Mouse (Mus musculus) forebrain, embryonic 10.5 days (tissue): Measurements from ENCODE around the gene Fam129c. TPM values are rescaled to one million over a fixed set of nuclear protein-coding genes. Genes with fewer than 3 reads are reported as not detected.

Experiments used
- DNase-seq: peaks from one replicate; pipeline ENCODE4 v3.0.0-alpha.2; 2017; ENCODE audit warnings: low spot score; ENCODE audit errors: extremely low spot score
- H3K27ac ChIP-seq: fragments of 300-500 bp; sonication (generic); 2 replicates; pipeline ENCODE4 v1.5.1; 2016; ENCODE audit warnings: mild to moderate bottlenecking
- H3K27me3 ChIP-seq: fragments of 300-500 bp; sonication (generic); 2 replicates; pipeline ENCODE4 v1.6.1; 2016; ENCODE audit warnings: mild to moderate bottlenecking; ENCODE audit not compliant: poor library complexity, severe bottlenecking
- H3K36me3 ChIP-seq: fragments of 300-500 bp; sonication (generic); replicated peaks from 2 replicates; pipeline ENCODE4 v1.6.1; 2016; ENCODE audit warnings: mild to moderate bottlenecking, moderate library complexity
- H3K4me1 ChIP-seq: fragments of 300-500 bp; sonication (generic); 2 replicates; pipeline ENCODE4 v1.6.1; 2016
- H3K4me3 ChIP-seq: fragments of 300-500 bp; sonication (generic); 2 replicates; pipeline ENCODE4 v1.5.1; 2016; ENCODE audit warnings: mild to moderate bottlenecking, moderate library complexity
- H3K9me3 ChIP-seq: fragments of 300-500 bp; sonication (generic); 2 replicates; pipeline ENCODE4 v1.6.1; 2016; ENCODE audit warnings: mild to moderate bottlenecking, moderate library complexity
- WGBS: fragments of 180-500 bp; shearing (Covaris S2); methylation state at CpG from one replicate; pipeline ENCODE4 v1.1.7; 2016; 5-methylcytosine and 5-hydroxymethylcytosine counted together
- polyA plus RNA-seq: library from polyadenylated mRNA; unstranded; fragments of >200 nt; fragmentation: Nextera tagmentation; extraction: Ambion mirVana; gene quantifications from 2 replicates; pipeline ENCODE4 v1.2.1, GENCODE M21; 2016

Fam129c gene
- polyA plus RNA-seq, 1 experiment from 2014 or later, result 4.1 TPM

DNA sequence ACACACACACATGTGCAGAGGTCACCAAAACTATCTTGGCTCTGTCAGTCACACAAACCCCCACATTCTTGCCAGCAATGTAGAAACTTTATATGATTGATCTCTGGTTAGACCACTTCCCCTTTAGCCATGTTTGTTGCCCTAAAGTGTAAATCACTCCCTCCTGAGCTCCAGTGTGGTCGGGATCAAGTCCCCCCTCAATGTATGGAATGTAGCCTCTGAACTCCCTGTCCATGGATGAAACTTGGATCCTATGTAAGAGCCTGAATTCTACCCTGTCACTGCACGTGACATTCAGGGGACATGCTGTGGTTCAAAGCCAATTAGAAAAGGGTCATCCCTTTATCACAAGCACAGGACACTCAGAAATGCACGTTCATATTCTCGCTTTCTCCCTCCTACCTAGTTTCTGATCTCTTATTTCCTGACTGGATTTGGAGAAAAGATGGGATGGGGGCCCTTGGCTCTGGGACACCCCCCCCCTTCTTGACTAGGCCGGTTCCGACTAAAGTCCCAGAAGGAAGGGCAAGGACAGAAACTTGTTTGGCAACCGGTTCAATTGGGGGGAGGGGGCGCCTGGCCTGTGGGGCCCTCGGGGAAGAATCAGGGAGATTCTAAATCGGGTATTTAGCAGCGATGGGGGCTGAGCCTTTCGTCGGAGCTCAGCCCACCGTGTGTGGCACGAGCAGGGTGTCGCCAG lies 31.1 kb downstream of the Fam129c start:
- Histone ChIP-seq H3K27ac (peak overlapping the region; percentile 85), H3K36me3 (peaks cover 30% of the 10 kb centered on the region), H3K4me3 (peak overlapping the region; percentile 65), H3K9me3 (peaks cover 15% of the 10 kb centered on the region), H3K27me3 (peaks cover 54% of the 10 kb centered on the region), H3K4me1 (peaks cover 42% of the 10 kb centered on the region)
- 8% methylated on average over 16 of the region's 16 CpGs for WGBS
- no peak for DNase-seq

DNA sequence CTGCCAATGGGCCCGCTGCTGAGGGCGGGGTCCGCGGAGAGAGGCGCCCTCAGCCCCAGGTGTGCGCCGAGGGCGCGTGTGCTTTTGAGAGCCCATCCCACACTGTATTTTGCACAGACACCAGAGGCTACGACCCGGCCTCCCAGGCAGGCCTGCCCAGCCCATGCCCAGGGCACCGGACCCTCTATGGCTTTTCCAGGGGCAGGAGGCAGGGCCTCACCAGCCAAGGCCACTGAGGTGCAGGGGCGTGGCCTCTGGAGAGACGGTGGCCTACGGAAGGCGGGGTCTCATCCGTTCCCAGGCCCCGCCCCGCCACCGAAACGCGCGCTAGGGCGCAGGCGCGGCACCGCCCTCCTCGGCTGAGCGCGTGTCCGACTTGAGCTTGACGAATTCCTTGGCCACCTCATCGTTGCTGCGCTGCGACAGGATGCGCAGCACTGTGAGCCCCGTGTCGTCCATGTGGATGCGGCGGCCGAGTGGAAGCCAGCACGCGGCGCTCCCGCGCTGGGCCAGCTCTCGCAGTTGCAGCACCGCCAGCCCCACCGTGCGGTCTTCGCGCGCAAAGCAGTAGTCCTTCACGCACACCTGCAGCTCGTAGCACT lies 31.7 kb downstream of the Fam129c start:
- WGBS, result under 1% methylated on average over 55 of the region's 55 CpGs
- Histone ChIP-seq H3K4me3 (peak overlapping the region; percentile 65), H3K36me3 (peaks cover 23% of the 10 kb centered on the region), H3K27ac (peak overlapping the region; percentile 85), H3K4me1 (peaks cover 49% of the 10 kb centered on the region), H3K27me3 (peaks cover 61% of the 10 kb centered on the region), H3K9me3 (peaks cover 18% of the 10 kb centered on the region)
- peak; percentile 93 for DNase-seq

DNA sequence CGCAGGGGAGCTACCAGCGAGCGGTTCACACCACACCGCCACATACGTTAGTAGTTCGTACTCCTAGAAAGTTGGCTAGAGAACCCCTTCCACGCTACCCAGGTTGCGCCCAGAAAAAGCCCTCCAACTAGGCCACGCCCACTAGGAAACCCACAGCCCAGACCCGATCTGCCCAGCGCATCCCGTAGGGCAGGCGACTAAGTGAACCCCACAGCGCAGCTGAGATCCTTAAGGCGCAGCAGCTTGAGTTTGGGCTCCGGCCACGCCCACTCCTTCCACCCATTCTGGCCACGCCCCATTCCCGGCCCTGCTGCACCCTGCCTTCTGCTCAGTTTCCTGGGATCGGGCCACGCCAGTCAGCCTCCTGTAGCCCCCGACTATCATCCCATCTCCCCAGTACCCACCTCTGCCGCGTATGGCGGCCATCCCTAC lies 32.3 kb downstream of the Fam129c start:
- peaks cover 55% of the 10 kb centered on the region for H3K4me1 ChIP-seq
- peaks cover 18% of the 10 kb centered on the region for H3K9me3 ChIP-seq
- H3K27me3 ChIP-seq, result peaks cover 67% of the 10 kb centered on the region
- peak overlapping the region; percentile 65 for H3K4me3 ChIP-seq
- WGBS, result 2% methylated on average over 25 of the region's 25 CpGs
- H3K27ac ChIP-seq, result peak overlapping the region; percentile 85
- DNase-seq, result peak; percentile 41
- H3K36me3 ChIP-seq, result peaks cover 17% of the 10 kb centered on the region

DNA sequence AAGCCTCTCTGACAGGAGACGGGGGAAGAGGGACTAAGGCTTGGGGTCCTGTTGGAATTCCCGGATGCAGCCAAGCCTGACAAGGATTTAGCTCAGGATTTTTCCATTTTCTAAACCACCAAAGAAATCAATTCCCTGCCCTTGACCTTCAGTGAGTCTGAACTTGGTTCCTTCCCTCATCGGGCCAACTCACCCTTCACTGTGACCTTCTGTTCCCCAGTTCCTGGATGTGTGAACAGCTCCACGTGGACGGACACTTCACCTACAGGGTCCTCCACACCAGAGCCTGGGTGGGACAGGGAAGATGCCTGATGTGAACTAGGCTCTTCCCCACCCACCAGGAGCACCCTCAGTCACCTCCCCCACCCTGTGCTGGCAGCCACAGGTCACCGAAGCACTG lies 33.3 kb downstream of the Fam129c start:
- Histone ChIP-seq H3K4me1 (peaks cover 55% of the 10 kb centered on the region), H3K9me3 (peaks cover 18% of the 10 kb centered on the region), H3K36me3 (peaks cover 8% of the 10 kb centered on the region), H3K27ac (no peak overlapping the region), H3K27me3 (peaks cover 77% of the 10 kb centered on the region), H3K4me3 (no peak overlapping the region)
- DNase-seq, result no peak
- 90% methylated on average over 6 of the region's 6 CpGs for WGBS

DNA sequence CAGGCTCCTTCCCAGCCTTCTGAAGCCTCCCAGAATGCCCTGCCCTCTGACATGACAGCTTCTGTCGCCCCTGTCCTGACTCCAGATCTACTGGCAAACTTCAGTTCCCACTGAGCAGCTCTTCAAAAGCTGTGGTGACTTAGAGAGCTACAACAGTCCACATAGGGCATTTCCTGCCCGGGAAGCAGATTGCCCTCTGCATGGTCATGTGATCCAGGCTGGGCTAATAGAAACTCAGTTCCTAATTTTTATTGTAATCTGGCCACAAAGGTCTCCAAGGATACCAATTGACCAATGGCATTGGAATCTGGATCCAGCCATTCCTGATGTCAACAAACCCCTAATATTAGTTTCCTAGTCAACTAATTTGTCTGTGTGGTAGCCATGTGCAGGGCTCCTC lies 34.4 kb downstream of the Fam129c start:
- peaks cover 55% of the 10 kb centered on the region for H3K4me1 ChIP-seq
- no peak for DNase-seq
- 60% methylated on average over 2 of the region's 2 CpGs for WGBS
- no peak overlapping the region for H3K27ac ChIP-seq
- peaks cover 18% of the 10 kb centered on the region for H3K9me3 ChIP-seq
- peaks cover 3% of the 10 kb centered on the region; the same call in 1 of the 2 replicates for H3K36me3 ChIP-seq
- H3K4me3 ChIP-seq, result no peak overlapping the region
- peaks cover 87% of the 10 kb centered on the region for H3K27me3 ChIP-seq

DNA sequence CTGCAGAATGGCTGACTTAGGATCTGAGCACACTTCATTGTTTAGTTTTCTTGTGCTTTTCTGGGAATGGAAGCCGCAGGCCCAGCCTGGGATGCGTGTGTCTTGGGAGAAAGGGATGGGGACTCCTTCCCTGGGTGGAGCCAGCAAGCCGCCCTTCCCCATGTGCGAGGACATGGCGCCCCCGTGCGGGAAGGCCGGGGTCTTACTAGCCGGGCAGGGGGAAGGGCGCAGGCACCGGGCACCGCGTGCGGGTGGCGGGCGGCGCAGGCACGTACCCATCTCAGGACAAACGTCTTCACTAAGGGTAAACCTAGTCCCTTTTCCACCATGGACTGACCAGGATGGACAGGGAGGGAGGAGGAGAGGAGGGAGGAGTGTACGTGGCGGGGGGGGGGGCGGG lies 35.7 kb downstream of the Fam129c start:
- Histone ChIP-seq H3K36me3 (peaks cover 3% of the 10 kb centered on the region; the same call in 1 of the 2 replicates), H3K4me1 (peaks cover 43% of the 10 kb centered on the region), H3K27me3 (peaks cover 87% of the 10 kb centered on the region), H3K4me3 (peak overlapping the region; percentile 34), H3K9me3 (peaks cover 18% of the 10 kb centered on the region), H3K27ac (no peak overlapping the region)
- DNase-seq, result no peak
- WGBS, result 5% methylated on average over 19 of the region's 22 CpGs

DNA sequence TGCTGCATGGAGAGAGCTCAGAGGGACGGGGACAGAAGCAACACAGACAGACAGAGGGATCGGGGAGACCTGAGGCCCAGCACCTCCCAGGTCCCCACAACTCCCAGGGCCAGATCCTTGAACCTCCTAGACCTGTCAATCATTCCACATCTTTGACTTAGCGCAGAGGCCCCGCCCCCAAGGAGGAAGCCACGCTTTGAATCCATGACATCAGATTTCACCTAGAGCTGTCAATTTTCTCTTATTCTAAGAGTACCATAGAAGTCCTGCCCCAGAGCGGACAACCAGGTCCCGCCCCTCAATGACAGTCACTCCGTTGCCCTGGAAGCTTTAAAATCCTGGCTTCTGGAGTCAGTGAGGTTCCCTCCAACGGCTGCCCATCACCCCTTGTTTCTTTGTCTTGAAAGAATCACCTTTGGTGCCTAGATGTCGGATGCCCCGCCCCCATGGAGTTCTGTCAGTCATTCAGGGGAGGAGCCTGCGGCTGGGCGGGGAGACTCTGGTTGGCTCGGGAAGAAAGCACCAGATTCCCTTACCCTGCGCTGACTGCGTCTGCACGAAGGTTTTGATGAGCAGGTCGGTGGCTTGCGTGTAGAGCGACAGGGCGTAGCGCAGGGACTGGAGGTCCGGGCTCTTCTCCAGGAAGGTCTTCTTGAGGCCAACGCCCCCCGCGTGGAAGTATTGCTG lies 36.7 kb downstream of the Fam129c start:
- H3K27ac ChIP-seq, result peak overlapping the region; percentile 51; the same call in 1 of the 2 replicates
- peaks cover 87% of the 10 kb centered on the region for H3K27me3 ChIP-seq
- H3K4me3 ChIP-seq, result peak overlapping the region; percentile 34

DNA sequence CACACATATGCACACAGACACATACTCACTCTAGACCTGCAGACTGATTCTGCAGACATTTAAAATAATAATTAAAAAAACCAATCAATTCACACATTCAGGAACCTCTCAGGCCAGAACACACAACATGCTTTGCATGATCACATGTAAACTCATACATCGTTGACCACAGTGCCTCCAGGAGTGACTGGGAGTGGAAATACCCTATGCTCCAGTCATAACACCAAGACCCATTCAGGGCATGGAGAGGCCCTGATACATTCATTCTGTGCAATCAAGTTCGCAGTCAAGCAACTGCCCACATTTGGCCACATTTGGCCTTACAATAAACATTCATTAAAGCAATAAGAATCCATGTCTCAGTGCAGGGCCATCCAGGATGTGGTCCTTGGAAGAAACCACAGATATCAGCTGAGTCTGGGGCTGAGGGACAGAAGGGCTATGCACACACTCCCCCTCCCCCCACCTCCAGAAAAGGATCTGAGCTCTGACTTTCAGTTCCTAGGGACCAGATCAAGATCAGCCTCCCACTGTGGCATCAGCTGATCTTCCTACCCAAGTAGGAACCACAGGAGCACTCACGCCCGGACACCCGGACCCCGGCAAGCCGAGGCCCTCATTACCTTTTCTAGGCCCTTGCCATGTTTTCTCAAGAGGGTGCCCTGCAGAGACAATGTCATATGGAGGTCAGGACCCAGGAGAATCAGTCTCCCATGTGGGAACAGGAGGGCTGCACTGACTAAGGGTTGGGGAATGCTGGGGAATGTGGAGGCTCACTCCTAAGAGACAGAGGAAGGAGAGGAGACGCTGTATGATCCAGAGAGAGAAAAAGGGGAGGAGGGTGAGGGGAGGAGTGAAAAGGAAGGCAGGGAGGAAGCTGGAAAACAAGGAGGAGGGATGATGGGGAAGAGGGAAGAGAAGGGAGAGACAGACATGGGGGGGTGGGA lies 40.0 kb downstream of the Fam129c start:
- peaks cover 56% of the 10 kb centered on the region for H3K27me3 ChIP-seq

More for the DNA sequence above, 36.7 kb downstream of the Fam129c start:
- 2% methylated on average over 26 of the region's 26 CpGs for WGBS
- Histone ChIP-seq H3K36me3 (peaks cover 3% of the 10 kb centered on the region; the same call in 1 of the 2 replicates), H3K4me1 (peaks cover 33% of the 10 kb centered on the region), H3K9me3 (peaks cover 18% of the 10 kb centered on the region)
- DNase-seq, result peak; percentile 78

DNA sequence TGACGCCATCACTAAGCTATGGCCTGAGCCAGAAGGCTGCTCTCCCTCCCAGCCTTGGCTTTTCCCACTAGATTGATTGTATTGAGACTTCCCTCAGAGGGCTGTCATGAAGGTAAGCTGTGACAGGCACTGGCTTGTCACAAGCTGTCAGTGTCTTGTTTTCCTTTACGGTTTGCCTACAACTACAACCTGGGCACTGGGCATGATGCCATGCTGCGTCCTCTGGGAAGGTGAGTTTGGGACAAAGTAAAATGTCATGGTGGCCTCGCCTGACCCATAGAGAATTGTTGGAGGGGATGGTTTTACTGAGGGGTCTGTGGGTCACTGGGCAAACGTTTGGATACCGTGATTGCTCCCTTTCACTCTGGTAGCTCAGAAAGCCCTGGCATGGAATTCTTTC lies 40.9 kb downstream of the Fam129c start:
- no peak overlapping the region for H3K4me3 ChIP-seq
- H3K4me1 ChIP-seq, result peaks cover 15% of the 10 kb centered on the region
- H3K36me3 ChIP-seq, result no peaks in the 10 kb centered on the region
- H3K27ac ChIP-seq, result no peak overlapping the region
- peaks cover 6% of the 10 kb centered on the region; the same call in 1 of the 2 replicates for H3K9me3 ChIP-seq
- 79% methylated on average over 6 of the region's 6 CpGs for WGBS
- H3K27me3 ChIP-seq, result peaks cover 47% of the 10 kb centered on the region
- no peak for DNase-seq

More for the DNA sequence above, 40.0 kb downstream of the Fam129c start:
- no peak for DNase-seq
- Histone ChIP-seq H3K36me3 (peaks cover 3% of the 10 kb centered on the region; the same call in 1 of the 2 replicates), H3K4me1 (peaks cover 18% of the 10 kb centered on the region), H3K9me3 (peaks cover 14% of the 10 kb centered on the region), H3K4me3 (no peak overlapping the region), H3K27ac (no peak overlapping the region)
- WGBS, result 69% methylated on average over 8 of the region's 8 CpGs

DNA sequence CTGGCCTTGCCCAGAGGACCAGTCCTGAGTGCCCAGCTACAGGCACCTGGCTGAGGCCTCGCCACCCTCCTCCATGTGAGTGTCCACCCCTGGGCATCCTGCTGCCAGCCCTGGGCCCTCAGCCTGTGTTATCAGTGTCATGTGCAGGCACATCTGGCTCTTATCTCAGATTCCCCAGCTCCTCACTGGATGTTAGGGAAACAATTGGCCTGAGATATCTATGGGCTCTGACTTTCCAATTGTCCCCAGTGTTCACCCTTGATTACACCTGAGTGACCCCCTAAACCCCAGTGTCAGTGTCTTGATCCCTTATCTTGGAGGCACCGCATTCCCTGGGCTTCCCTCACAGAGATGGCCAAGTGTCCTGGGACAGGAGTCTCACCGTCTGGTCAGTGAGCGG lies 41.9 kb downstream of the Fam129c start:
- H3K36me3 ChIP-seq, result no peaks in the 10 kb centered on the region
- peaks cover 5% of the 10 kb centered on the region for H3K4me1 ChIP-seq
- H3K27me3 ChIP-seq, result peaks cover 38% of the 10 kb centered on the region
- 91% methylated on average over 4 of the region's 4 CpGs for WGBS
- no peaks in the 10 kb centered on the region for H3K9me3 ChIP-seq
- no peak overlapping the region for H3K27ac ChIP-seq
- H3K4me3 ChIP-seq, result no peak overlapping the region
- DNase-seq, result no peak

DNA sequence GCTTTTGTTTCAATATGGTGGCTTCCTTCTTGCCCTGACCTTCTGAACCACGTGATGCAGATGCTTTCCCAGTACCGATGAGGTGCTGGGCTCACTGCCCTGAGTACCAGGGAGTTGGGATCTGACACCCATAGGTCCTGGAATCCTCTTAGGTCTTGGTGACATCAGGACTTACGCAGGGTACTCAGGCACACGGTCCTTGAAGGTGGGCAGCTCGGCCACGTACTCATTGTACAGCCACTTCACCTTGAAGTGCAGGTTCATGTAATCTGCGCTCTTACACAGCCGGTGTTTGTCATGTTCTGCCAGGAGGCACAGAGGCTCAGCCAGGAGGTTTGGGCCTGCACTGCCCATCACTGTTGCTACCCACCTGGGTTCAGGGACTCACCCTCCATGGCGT lies 48.1 kb downstream of the Fam129c start:
- WGBS, result 89% methylated on average over 9 of the region's 9 CpGs
- H3K36me3 ChIP-seq, result no peaks in the 10 kb centered on the region
- H3K27ac ChIP-seq, result no peak overlapping the region
- H3K4me3 ChIP-seq, result no peak overlapping the region
- DNase-seq, result no peak
- H3K27me3 ChIP-seq, result 0 out of 2 replicates have a peak, but pooled peaks cover 4% of the 10 kb centered on the region
- no peaks in the 10 kb centered on the region for H3K4me1 ChIP-seq
- no peaks in the 10 kb centered on the region for H3K9me3 ChIP-seq

DNA sequence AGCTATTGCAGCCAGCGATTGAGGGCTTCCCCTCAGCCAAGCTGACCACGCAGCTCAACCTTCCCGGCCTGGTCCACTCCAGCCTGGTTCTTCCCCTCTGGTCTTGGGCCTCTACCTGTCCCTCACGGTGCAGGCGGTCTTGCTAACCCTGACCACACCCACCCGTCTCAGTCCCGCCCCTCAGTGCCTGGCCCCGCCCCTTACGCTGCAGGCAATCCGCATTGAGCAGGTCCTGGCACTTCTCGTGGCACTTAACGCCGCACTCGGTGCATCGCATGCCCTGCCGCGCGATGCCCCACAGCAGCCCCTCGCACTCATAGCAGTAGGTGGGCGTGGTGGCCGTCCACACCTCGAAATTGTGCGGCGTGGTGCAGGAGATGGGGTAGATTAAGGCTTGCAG lies 57.2 kb downstream of the Fam129c start:
- Histone ChIP-seq H3K9me3 (no peaks in the 10 kb centered on the region), H3K27ac (no peak overlapping the region), H3K4me1 (peaks cover 19% of the 10 kb centered on the region), H3K36me3 (no peaks in the 10 kb centered on the region), H3K4me3 (peak overlapping the region; percentile 37), H3K27me3 (peaks cover 80% of the 10 kb centered on the region)
- 2% methylated on average over 24 of the region's 24 CpGs for WGBS
- DNase-seq, result no peak
